8 mouse cellular contexts compared by ENCODE assay signal in genomic region chr16:33988358-33989012, GRCm38 (mm10). TPM values are rescaled to one million over a fixed set of nuclear protein-coding genes. Genes with fewer than 3 reads are reported as not detected.
DNase-seq lines count a peak whose midpoint lies in the region; ATAC-seq and TF ChIP-seq lines count a peak whose summit lies in the region.

No protein-coding gene starts in this region.

- no peaks in the 10 kb centered on the region for H3K27me3 ChIP-seq in midbrain, postnatal 0 days (ENCODE audit: insufficient read depth, low read length)

- H3K4me1 ChIP-seq in ES-E14 (ENCODE audit: control insufficient read depth in 2 of 2, insufficient read depth in 2 of 2, low read length in 2 of 2, poor library complexity in 1 of 2), result peaks cover 3 to 8% of the 10 kb centered on the region in 2 experiments; a peak in 2 of 4 replicates
- H3K4me1 ChIP-seq in midbrain, postnatal 0 days (ENCODE audit: insufficient read depth, low read length), result no peaks in the 10 kb centered on the region

- no peak overlapping the region for H3K4me2 ChIP-seq in midbrain, postnatal 0 days (ENCODE audit: low read depth, low read length, poor library complexity, severe bottlenecking)

- H3K27ac ChIP-seq in ES-E14 (ENCODE audit: insufficient read depth, low read depth, low read length, poor library complexity, severe bottlenecking), result no peak overlapping the region
- H3K27ac ChIP-seq in midbrain, postnatal 0 days (ENCODE audit: low read depth, low read length), result no peak overlapping the region

- DNase-seq in left cerebral cortex, adult 18-20 months (ENCODE audit: low spot score in 2 of 2), result peak; percentile 47 to 58
- no peak for DNase-seq in left cerebral cortex, adult 11 months (ENCODE audit: low spot score)
- DNase-seq in ES-E14 (ENCODE audit: low read depth, low spot score), result peak; percentile 62
- DNase-seq in brain, adult 2 months (ENCODE audit: low read depth, low spot score), result peak; percentile 65
- peak; percentile 65 for DNase-seq in kidney, postnatal 14 days
- DNase-seq in midbrain, postnatal 0 days (ENCODE audit: low spot score), result no peak
- no peak for DNase-seq in Muller cell, postnatal 12 days (ENCODE audit: inconsistent ontology term)

- no peaks in the 10 kb centered on the region for H3K36me3 ChIP-seq in ES-E14 (ENCODE audit: control insufficient read depth, insufficient read depth, low read length, poor library complexity, severe bottlenecking)
- H3K36me3 ChIP-seq in midbrain, postnatal 0 days (ENCODE audit: insufficient read depth, low read length), result peaks cover 17% of the 10 kb centered on the region

- H3K4me3 ChIP-seq in ES-E14 (ENCODE audit: insufficient read depth in 1 of 2, low read depth in 1 of 2, low read length in 2 of 2, poor library complexity in 1 of 2, severe bottlenecking in 1 of 2), result no peak overlapping the region
- H3K4me3 ChIP-seq in midbrain, postnatal 0 days (ENCODE audit: low read depth, low read length), result no peak overlapping the region

- no peaks in the 10 kb centered on the region for H3K9me3 ChIP-seq in ES-E14 (ENCODE audit: control insufficient read depth, insufficient read depth, low read depth, low read length)
- no peaks in the 10 kb centered on the region for H3K9me3 ChIP-seq in midbrain, postnatal 0 days (ENCODE audit: low read length)

- peak; percentile 78 for TF ChIP-seq CTCF in midbrain, postnatal 0 days (IDR thresholded peaks at IDR 0.05)

- in situ Hi-C loops in ES-E14 (cut with MboI; ENCODE audit: low sequenced_read_pairs in 2 of 2, unreplicated experiment in 2 of 2), result no loop called here

- 62% methylated on average over 17 of the region's 17 CpGs for WGBS in midbrain, postnatal 0 days

- H3K9ac ChIP-seq in ES-E14 (ENCODE audit: insufficient read depth, low read depth, low read length, poor library complexity, severe bottlenecking), result no peak overlapping the region
- no peak overlapping the region for H3K9ac ChIP-seq in midbrain, postnatal 0 days (replicated peaks; ENCODE audit: low read length, poor library complexity, severe bottlenecking)

- ATAC-seq in erythroid progenitor cell, adult 5-6 weeks (replicated peaks; ENCODE audit: low FRiP score, poor library complexity, severe bottlenecking), result peak; percentile 72; the same call in 1 of the 2 replicates
- ATAC-seq in midbrain, postnatal 0 days (ENCODE audit: low FRiP score), result no peak

TF ChIP-seq in ES-E14, 5 proteins besides CTCF, POLR2A, EP300 and RAD21:
- no peak for TF ChIP-seq CHD2 (IDR thresholded peaks at IDR 0.05; ENCODE audit: low read depth, low read length)
- TF ChIP-seq ZC3H11A (IDR thresholded peaks at IDR 0.05; ENCODE audit: borderline replicate concordance, low read depth, low read length), result peak; percentile 71; the same call in 1 of the 2 replicates
- TF ChIP-seq MAFK (IDR thresholded peaks at IDR 0.05; ENCODE audit: insufficient read depth, low read depth, low read length), result no peak

RNA-seq across cellular contexts. Expression of gene Umps, which starts 21.6 kb away (rescaled TPM):
- 10 to 100 TPM; 14.9 to 15.8 TPM for total RNA-seq in left cerebral cortex, adult 18-20 months (2021)
- total RNA-seq in ES-E14 (2012; rRNA removed), result 58.1 and 81.2 TPM in 2 replicates
- 5.4 TPM in 2 replicates for total RNA-seq in erythroid progenitor cell, adult 5-6 weeks (2015; ENCODE audit: low replicate concordance)
- 8.5 and 9.2 TPM in 2 replicates for total RNA-seq in erythroid progenitor cell, adult 5-6 weeks (2017; ENCODE audit: low replicate concordance)
- total RNA-seq in midbrain, postnatal 0 days (2014; rRNA removed), result 18.4 and 19.8 TPM in 2 replicates
- polyA plus RNA-seq in midbrain, postnatal 0 days (2015; fragmentation: Nextera tagmentation; extraction: Ambion mirVana), result 22.2 and 22.5 TPM in 2 replicates

Comparison
In these comparisons a context has a peak if more than half of its experiments do, and no peak if none do; other contexts are left out.
1. DNase-seq: peak in left cerebral cortex, adult 18-20 months (2 of 2), ES-E14 (single experiment), brain, adult 2 months (single experiment) and kidney, postnatal 14 days (single experiment); none in left cerebral cortex, adult 11 months (single experiment), midbrain, postnatal 0 days (single experiment) and Muller cell, postnatal 12 days (single experiment).